Mouse (Mus musculus) heart, adult 2 months (tissue): ENCODE measurements around the gene Lrrc27. TPM values are rescaled to one million over a fixed set of nuclear protein-coding genes. Genes with fewer than 3 reads are reported as not detected.

Source experiments
- DNase-seq, 2 experiments: peaks; one replicate each; pipeline ENCODE4 v3.0.0; 2021
- H3K27ac ChIP-seq: fragments of 200-600 bp; 2 replicates; pipeline ENCODE4 v1.8.1; 2022
- H3K27me3 ChIP-seq: fragments of 200-500 bp; 2 replicates; pipeline ENCODE4 v1.6.1; 2012; ENCODE audit warnings: mild to moderate bottlenecking, low read length, inconsistent platforms, mixed read lengths; ENCODE audit not compliant: control insufficient read depth, insufficient read depth
- H3K36me3 ChIP-seq: fragments of 200-500 bp; 2 replicates; pipeline ENCODE4 v1.6.1; 2012; ENCODE audit warnings: low read length, inconsistent platforms; ENCODE audit not compliant: control insufficient read depth, insufficient read depth
- H3K4me1 ChIP-seq: fragments of 200-500 bp; 2 replicates; pipeline ENCODE4 v1.6.1; 2011; ENCODE audit warnings: low read length; ENCODE audit not compliant: control insufficient read depth, insufficient read depth
- H3K4me3 ChIP-seq: fragments of 200-600 bp; 2 replicates; pipeline ENCODE4 v1.8.1; 2022
- H3K79me2 ChIP-seq: fragments of 200-500 bp; replicated peaks from 2 replicates; pipeline ENCODE4 v1.6.1; 2012; ENCODE audit warnings: mild to moderate bottlenecking, inconsistent platforms, low read length, moderate library complexity, mixed read lengths; ENCODE audit not compliant: control insufficient read depth, insufficient read depth
- H3K9ac ChIP-seq: fragments of 200-500 bp; 2 replicates; pipeline ENCODE4 v1.6.1; 2012; ENCODE audit warnings: low read depth, mild to moderate bottlenecking, control low read depth, inconsistent platforms, low read length, mixed read lengths
- CTCF ChIP-seq: fragments of 200-600 bp; IDR thresholded peaks from 2 replicates; pipeline ENCODE4 v1.8.1; 2022; ENCODE audit warnings: antibody characterized with exemption, mild to moderate bottlenecking, moderate library complexity
- EP300 ChIP-seq: fragments of 200-500 bp; IDR thresholded peaks from 2 replicates; pipeline ENCODE4 v1.6.1; 2011; ENCODE audit warnings: low read depth, low read length, control low read depth; ENCODE audit not compliant: insufficient read depth
- POLR2A ChIP-seq: fragments of 200-500 bp; IDR thresholded peaks from 2 replicates; pipeline ENCODE4 v1.6.1; 2011; ENCODE audit warnings: mild to moderate bottlenecking, low read depth, low read length, control low read depth; ENCODE audit not compliant: insufficient read depth
- WGBS: fragments of 180-500 bp; shearing (Covaris S2); methylation state at CpG from one replicate; pipeline ENCODE4 v1.1.7; 2018; 5-methylcytosine and 5-hydroxymethylcytosine counted together
- intact Hi-C: fragments of 180-260 bp; cut with DNase I; formaldehyde crosslinking; loops from one replicate; pipeline ENCODE4 v1.15.1; 2025
- polyA plus RNA-seq: library from polyadenylated mRNA; depleted of rRNA; stranded (reverse); fragments of >200 nt; gene quantifications from 2 replicates; pipeline ENCODE4 v1.2.3, GENCODE M21; 2012
- total RNA-seq, 2 experiments: library from RNA; stranded (reverse); gene quantifications; 2 replicates each; pipeline ENCODE4 v1.2.3; 2021

The Lrrc27 gene
- total and polyA plus RNA-seq, 3 experiments, result 13.3 to 20.6 (median 18.9) TPM

DNA sequence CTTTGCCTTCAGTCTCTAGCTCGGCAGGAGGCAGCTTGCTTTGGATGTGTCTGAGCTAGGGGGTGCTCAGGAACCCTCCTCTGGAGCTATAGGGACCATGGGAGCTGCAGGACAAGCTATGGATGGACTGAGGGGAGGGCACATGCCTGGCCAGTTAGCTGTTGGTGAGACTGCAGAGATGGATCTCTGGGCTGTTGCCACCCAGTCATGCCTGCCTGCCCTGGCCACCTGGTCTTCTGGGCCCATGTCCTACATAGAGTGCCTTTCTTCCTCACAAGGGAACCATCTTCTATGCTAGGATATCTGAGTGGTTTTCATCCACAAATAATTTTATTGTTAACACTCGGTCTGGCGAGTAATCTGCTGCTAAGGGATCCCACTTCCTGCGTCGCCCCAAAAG lies 6.7 kb downstream of the Lrrc27 start:
- WGBS, result 73% methylated on average over 5 of the region's 5 CpGs
- intact Hi-C loops, result no loop called here
- H3K27ac ChIP-seq, result peak overlapping the region; percentile 28
- no peak overlapping the region for H3K9ac ChIP-seq
- no peaks in the 10 kb centered on the region for H3K79me2 ChIP-seq
- H3K36me3 ChIP-seq, result no peaks in the 10 kb centered on the region
- DNase-seq, result peak in 1 of 2 experiments; percentile 6
- no peak overlapping the region for H3K4me3 ChIP-seq
- TF ChIP-seq POLR2A, result no peak
- TF ChIP-seq CTCF, result no peak
- TF ChIP-seq EP300, result no peak
- H3K4me1 ChIP-seq, result peaks cover 14% of the 10 kb centered on the region
- H3K27me3 ChIP-seq, result no peaks in the 10 kb centered on the region

DNA sequence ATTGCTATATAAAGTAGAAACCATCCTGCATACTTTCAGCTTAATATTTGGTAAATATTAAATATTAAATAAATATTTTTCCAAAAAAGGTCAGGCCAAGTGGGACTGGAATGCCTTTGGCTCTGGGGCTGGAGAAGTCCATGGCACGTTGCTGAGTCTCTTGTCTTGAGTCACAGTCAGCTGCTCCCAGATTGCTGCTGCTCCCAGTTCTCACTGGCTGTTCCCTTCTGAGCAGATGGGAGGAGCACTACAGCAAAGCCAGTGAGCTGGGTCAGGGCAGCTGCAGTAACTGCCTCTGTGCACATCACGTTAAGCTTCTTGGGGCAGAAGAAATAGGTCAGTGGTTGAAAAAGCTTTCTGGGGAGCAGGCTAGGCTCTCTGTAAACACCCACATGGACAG lies 7.5 kb downstream of the Lrrc27 start:
- Histone ChIP-seq H3K36me3 (no peaks in the 10 kb centered on the region), H3K9ac (no peak overlapping the region), H3K79me2 (no peaks in the 10 kb centered on the region), H3K27ac (no peak overlapping the region; the same call in 1 of the 2 replicates), H3K4me1 (peaks cover 17% of the 10 kb centered on the region), H3K27me3 (no peaks in the 10 kb centered on the region), H3K4me3 (no peak overlapping the region)
- 56% methylated on average over 2 of the region's 2 CpGs for WGBS
- intact Hi-C loops, result no loop called here
- DNase-seq, result peak; percentile 42 to 63
- TF ChIP-seq EP300 (0 out of 2 replicates have a peak, but pooled peaks have one; percentile 11), POLR2A (no peak)

DNA sequence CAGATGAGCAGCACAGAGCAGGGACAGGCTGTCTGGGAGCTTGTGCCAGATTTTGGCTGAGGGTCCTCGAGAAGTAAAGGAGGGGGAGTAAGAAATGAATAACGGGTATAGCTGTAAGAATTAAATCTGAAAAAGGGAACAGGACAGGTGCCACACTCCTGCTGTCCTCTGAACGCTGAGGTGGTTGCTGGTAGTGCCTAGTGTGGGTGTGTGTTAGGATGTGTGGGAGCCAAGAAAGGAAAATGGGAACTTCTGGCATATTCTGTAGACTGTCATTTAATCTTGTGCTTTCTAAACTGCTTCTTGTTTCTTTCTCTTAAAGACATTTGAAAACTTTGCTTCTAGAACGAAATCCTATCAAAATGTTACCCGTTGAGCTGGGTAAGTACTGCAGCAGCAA lies 8.3 kb downstream of the Lrrc27 start:
- Histone ChIP-seq H3K9ac (no peak overlapping the region), H3K36me3 (no peaks in the 10 kb centered on the region), H3K4me1 (peaks cover 17% of the 10 kb centered on the region), H3K27ac (no peak overlapping the region), H3K79me2 (no peaks in the 10 kb centered on the region), H3K4me3 (no peak overlapping the region), H3K27me3 (no peaks in the 10 kb centered on the region)
- DNase-seq, result peak in 1 of 2 experiments; percentile 1
- intact Hi-C loops, result no loop called here
- 76% methylated on average over 5 of the region's 5 CpGs for WGBS
- no peak for TF ChIP-seq POLR2A
- TF ChIP-seq CTCF, result no peak
- TF ChIP-seq EP300, result no peak

DNA sequence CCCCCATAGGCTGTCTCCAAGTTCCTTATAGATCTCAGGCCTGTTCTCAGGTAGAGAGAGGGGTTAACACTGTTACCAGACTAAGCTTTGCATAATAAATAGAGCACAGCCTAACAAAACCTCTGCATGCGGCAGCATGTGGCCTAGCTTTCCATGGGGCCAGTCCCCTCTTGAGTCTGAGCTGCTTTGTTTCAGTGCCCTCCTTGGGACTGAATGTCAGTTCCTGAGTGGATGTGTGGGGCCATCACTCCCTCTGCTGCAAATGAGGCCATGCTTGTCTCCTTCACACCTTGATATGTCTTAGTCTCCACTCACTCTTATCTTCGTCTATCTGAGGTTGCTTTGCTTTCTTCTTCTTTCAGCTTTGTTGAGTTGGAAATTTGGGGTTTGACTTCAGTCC lies 9.1 kb downstream of the Lrrc27 start:
- H3K27ac ChIP-seq, result no peak overlapping the region
- H3K4me3 ChIP-seq, result no peak overlapping the region
- no peaks in the 10 kb centered on the region for H3K27me3 ChIP-seq
- WGBS, result 94% methylated on average over 2 of the region's 2 CpGs
- no peaks in the 10 kb centered on the region for H3K79me2 ChIP-seq
- no peak overlapping the region for H3K9ac ChIP-seq
- no peak for TF ChIP-seq POLR2A
- no peak for TF ChIP-seq CTCF
- no peak for TF ChIP-seq EP300
- peak in 1 of 2 experiments; percentile 12 for DNase-seq
- intact Hi-C loops, result no loop called here
- H3K4me1 ChIP-seq, result peaks cover 12% of the 10 kb centered on the region
- no peaks in the 10 kb centered on the region for H3K36me3 ChIP-seq

DNA sequence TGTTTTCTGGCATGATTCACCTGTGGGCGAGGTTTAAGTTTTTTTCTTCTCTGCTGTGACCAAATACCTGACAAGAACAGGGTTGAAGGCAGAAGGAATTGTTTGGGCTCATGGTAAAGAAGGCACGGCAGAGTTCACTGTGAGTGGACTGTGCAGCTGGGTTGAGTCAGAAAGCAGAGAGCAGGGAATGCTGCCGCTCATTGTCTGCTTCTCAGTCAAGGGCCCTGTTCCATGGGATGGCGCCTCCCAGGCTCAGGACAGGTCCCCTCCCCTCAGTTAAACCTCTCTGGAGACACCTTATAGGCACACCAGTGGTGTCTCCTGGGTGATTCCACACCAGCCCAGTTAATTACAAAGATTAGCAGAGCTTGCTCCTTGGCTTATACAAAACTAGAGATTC lies 9.6 kb downstream of the Lrrc27 start:
- Histone ChIP-seq H3K79me2 (no peaks in the 10 kb centered on the region), H3K27me3 (no peaks in the 10 kb centered on the region), H3K36me3 (no peaks in the 10 kb centered on the region), H3K4me3 (no peak overlapping the region), H3K9ac (no peak overlapping the region), H3K4me1 (peaks cover 12% of the 10 kb centered on the region), H3K27ac (no peak overlapping the region)
- intact Hi-C loops, result no loop called here
- TF ChIP-seq EP300 (no peak), CTCF (no peak)
- DNase-seq, result peak in 1 of 2 experiments; percentile 3
- 95% methylated on average over 4 of the region's 4 CpGs for WGBS

- 84% methylated on average over 1 of the region's 1 CpGs for WGBS
- no peaks in the 10 kb centered on the region for H3K36me3 ChIP-seq
- no peak overlapping the region for H3K27ac ChIP-seq
- H3K9ac ChIP-seq, result no peak overlapping the region
- no peaks in the 10 kb centered on the region for H3K79me2 ChIP-seq
- DNase-seq, result peak in 1 of 2 experiments; percentile 13
- peaks cover 14% of the 10 kb centered on the region for H3K4me1 ChIP-seq
- no peaks in the 10 kb centered on the region for H3K27me3 ChIP-seq
- intact Hi-C loops, result no loop called here
- H3K4me3 ChIP-seq, result no peak overlapping the region
- TF ChIP-seq CTCF (no peak), POLR2A (no peak), EP300 (no peak)
These were observed 11.3 kb downstream of the Lrrc27 start for GRCm38 (mm10) chr7:139224070-139224469.
